Mouse (Mus musculus) heart, embryonic 15.5 days (tissue): ENCODE data around the gene Frmd6. TPM values are rescaled to one million over a fixed set of nuclear protein-coding genes. Genes with fewer than 3 reads are reported as not detected.

Experiments
- ATAC-seq: fragments of 200-750 bp; cut with Nextera tagmentation; replicated peaks from 2 replicates; pipeline ENCODE4 v1.8.0; 2017; ENCODE audit warnings: low read depth, moderate TSS enrichment; ENCODE audit not compliant: insufficient number of reproducible peaks, insufficient read depth, low FRiP score
- H3K27ac ChIP-seq: fragments of 300-500 bp; sonication (generic); 2 replicates; pipeline ENCODE4 v1.5.1; 2015; ENCODE audit warnings: mild to moderate bottlenecking, inconsistent platforms
- H3K27me3 ChIP-seq: fragments of 300-500 bp; sonication (generic); 2 replicates; pipeline ENCODE4 v1.6.1; 2015; ENCODE audit warnings: inconsistent platforms
- H3K36me3 ChIP-seq: fragments of 300-500 bp; sonication (generic); 2 replicates; pipeline ENCODE4 v1.6.1; 2015; ENCODE audit warnings: mild to moderate bottlenecking, inconsistent platforms
- H3K4me1 ChIP-seq: fragments of 300-500 bp; sonication (generic); replicated peaks from 2 replicates; pipeline ENCODE4 v1.6.1; 2015; ENCODE audit warnings: inconsistent platforms
- H3K4me2 ChIP-seq: fragments of 300-500 bp; sonication (generic); 2 replicates; pipeline ENCODE4 v1.6.1; 2015; ENCODE audit warnings: inconsistent platforms, mild to moderate bottlenecking, moderate library complexity
- H3K4me3 ChIP-seq: fragments of 300-500 bp; sonication (generic); 2 replicates; pipeline ENCODE4 v1.5.1; 2015; ENCODE audit warnings: mild to moderate bottlenecking, inconsistent platforms
- H3K9ac ChIP-seq: fragments of 300-500 bp; sonication (generic); 2 replicates; pipeline ENCODE4 v1.6.1; 2015; ENCODE audit warnings: mild to moderate bottlenecking, inconsistent platforms
- H3K9me3 ChIP-seq: fragments of 300-500 bp; sonication (generic); replicated peaks from 2 replicates; pipeline ENCODE4 v1.6.1; 2016; ENCODE audit warnings: inconsistent platforms
- WGBS: fragments of 180-500 bp; shearing (Covaris S2); methylation state at CpG from one replicate; pipeline ENCODE4 v1.1.7; 2015; ENCODE audit warnings: mixed read lengths; 5-methylcytosine and 5-hydroxymethylcytosine counted together
- polyA plus RNA-seq: library from polyadenylated mRNA; unstranded; fragments of >200 nt; fragmentation: Nextera tagmentation; extraction: Ambion mirVana; gene quantifications from 2 replicates; pipeline ENCODE4 v1.2.1, GENCODE M21; 2015

Gene Frmd6
- polyA plus RNA-seq, 1 experiment from 2014 or later: 23.0 TPM

DNA sequence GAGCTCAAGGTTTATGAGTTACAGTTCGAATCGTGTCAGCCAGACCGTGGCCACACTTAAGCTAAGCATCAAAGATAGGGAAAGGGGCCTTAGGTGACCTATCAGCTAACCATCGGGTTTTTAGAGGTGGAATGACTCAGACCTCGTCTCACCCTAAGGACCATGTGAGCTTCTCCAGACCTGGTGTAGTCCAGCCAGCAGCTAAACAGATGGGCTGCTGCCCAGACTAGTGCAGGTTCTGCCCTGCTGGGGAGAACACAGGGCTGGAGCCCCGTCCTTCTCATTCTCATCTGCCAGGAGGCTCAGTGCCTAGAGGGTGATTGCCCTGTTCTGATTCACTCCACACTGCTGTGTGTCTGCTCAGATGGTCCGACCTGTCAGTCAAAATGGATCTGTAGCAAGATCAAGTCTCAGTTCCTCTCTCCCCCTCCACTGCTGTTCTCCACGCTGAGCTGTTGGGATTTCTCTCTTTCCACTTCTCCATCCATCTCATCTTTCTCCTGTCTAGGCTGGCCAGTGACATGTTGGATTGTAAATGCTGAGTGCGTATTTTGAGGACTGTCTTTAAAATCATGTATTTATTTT is 5.8 kb downstream of the Frmd6 start:
- no peaks in the 10 kb centered on the region for H3K36me3 ChIP-seq
- peak overlapping the region; percentile 24 for H3K27ac ChIP-seq
- H3K9ac ChIP-seq: no peak overlapping the region
- no peak overlapping the region for H3K4me3 ChIP-seq
- no peaks in the 10 kb centered on the region for H3K27me3 ChIP-seq
- peaks cover 68% of the 10 kb centered on the region for H3K4me1 ChIP-seq
- WGBS: 39% methylated on average over 9 of the region's 9 CpGs
- peak; percentile 70 for ATAC-seq
- no peaks in the 10 kb centered on the region for H3K9me3 ChIP-seq
- H3K4me2 ChIP-seq: no peak overlapping the region

GRCm38 (mm10) chr12:70832216-70832998 is 7.1 kb downstream of the Frmd6 start:
- Histone ChIP-seq H3K9me3 (no peaks in the 10 kb centered on the region), H3K4me1 (peaks cover 61% of the 10 kb centered on the region)

GRCm38 (mm10) chr12:70833050-70833449 is 7.7 kb downstream of the Frmd6 start:
- Histone ChIP-seq H3K4me3 (no peak overlapping the region), H3K36me3 (no peaks in the 10 kb centered on the region), H3K9ac (no peak overlapping the region), H3K4me2 (no peak overlapping the region), H3K9me3 (no peaks in the 10 kb centered on the region), H3K4me1 (peaks cover 63% of the 10 kb centered on the region), H3K27me3 (no peaks in the 10 kb centered on the region), H3K27ac (no peak overlapping the region)
- ATAC-seq: no peak
- WGBS: 81% methylated on average over 3 of the region's 3 CpGs

More at GRCm38 (mm10) chr12:70832216-70832998, 7.1 kb downstream of the Frmd6 start:
- no peak overlapping the region for H3K9ac ChIP-seq
- 19% methylated on average over 4 of the region's 4 CpGs for WGBS
- H3K36me3 ChIP-seq: no peaks in the 10 kb centered on the region
- H3K4me3 ChIP-seq: no peak overlapping the region
- ATAC-seq: no peak
- no peaks in the 10 kb centered on the region for H3K27me3 ChIP-seq
- no peak overlapping the region for H3K4me2 ChIP-seq
- H3K27ac ChIP-seq: no peak overlapping the region

DNA sequence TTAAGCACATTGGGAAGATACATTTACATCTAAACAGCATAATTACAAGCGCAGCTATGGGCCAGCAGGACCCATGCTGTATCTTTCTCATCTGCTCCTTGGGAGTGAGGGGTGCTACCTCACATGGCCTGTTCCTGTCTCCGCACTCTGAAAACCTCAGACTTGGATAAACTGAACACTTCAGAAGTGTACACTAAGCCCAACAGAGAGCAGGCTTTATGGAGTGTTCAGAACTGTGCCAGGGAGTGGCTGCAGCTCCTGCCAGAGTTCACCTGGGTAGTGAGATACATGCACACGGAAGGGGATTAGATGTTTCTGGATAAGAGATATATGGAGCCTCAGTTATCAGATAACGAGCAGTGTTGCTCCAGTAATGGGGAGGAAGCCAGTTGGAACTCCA is 8.7 kb downstream of the Frmd6 start:
- Histone ChIP-seq H3K4me3 (no peak overlapping the region), H3K27ac (no peak overlapping the region), H3K4me2 (no peak overlapping the region), H3K9me3 (no peaks in the 10 kb centered on the region), H3K4me1 (peaks cover 61% of the 10 kb centered on the region), H3K27me3 (no peaks in the 10 kb centered on the region), H3K36me3 (no peaks in the 10 kb centered on the region), H3K9ac (no peak overlapping the region)
- 67% methylated on average over 4 of the region's 4 CpGs for WGBS
- no peak for ATAC-seq

DNA sequence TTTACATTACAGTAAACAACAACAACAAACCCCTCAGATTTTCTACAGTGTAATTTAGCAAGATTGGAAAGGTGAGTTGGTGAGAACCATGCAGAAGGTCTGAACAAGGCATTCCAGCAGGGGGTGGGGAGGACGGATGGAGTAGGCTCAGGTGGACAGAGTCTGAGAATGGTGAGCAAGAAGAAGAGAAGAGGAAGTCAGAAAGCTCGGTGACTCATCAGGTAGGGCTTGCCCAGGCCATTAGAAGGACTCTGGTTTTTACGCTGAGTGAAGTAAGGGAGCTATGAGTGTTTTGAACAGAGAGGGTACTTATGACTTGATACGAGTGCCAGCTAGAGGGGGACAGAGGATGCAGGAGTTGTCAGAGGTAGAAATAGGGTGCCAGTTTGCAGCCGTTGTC is 9.7 kb downstream of the Frmd6 start:
- Histone ChIP-seq H3K9me3 (no peaks in the 10 kb centered on the region), H3K27ac (no peak overlapping the region), H3K9ac (no peak overlapping the region), H3K4me1 (peaks cover 53% of the 10 kb centered on the region), H3K4me2 (no peak overlapping the region), H3K36me3 (no peaks in the 10 kb centered on the region), H3K27me3 (no peaks in the 10 kb centered on the region), H3K4me3 (no peak overlapping the region)
- no peak for ATAC-seq
- WGBS: 76% methylated on average over 5 of the region's 5 CpGs

- H3K4me1 ChIP-seq: peaks cover 31% of the 10 kb centered on the region
- WGBS: 55% methylated on average over 12 of the region's 12 CpGs
- H3K27ac ChIP-seq: no peak overlapping the region
- no peaks in the 10 kb centered on the region for H3K36me3 ChIP-seq
- no peaks in the 10 kb centered on the region for H3K9me3 ChIP-seq
- no peak overlapping the region for H3K9ac ChIP-seq
- no peaks in the 10 kb centered on the region for H3K27me3 ChIP-seq
- H3K4me2 ChIP-seq: no peak overlapping the region
- no peak for ATAC-seq
- H3K4me3 ChIP-seq: no peak overlapping the region
Measured at GRCm38 (mm10) chr12:70837792-70838321, 12.5 kb downstream of the Frmd6 start.

GRCm38 (mm10) chr12:70845371-70845770 is 20.1 kb downstream of the Frmd6 start:
- H3K9ac ChIP-seq: no peak overlapping the region
- H3K4me3 ChIP-seq: no peak overlapping the region
- no peaks in the 10 kb centered on the region for H3K9me3 ChIP-seq
- H3K27ac ChIP-seq: no peak overlapping the region
- no peaks in the 10 kb centered on the region for H3K27me3 ChIP-seq
- WGBS: 78% methylated on average over 2 of the region's 2 CpGs
- no peak overlapping the region for H3K4me2 ChIP-seq
- ATAC-seq: no peak
- no peaks in the 10 kb centered on the region for H3K36me3 ChIP-seq
- peaks cover 25% of the 10 kb centered on the region for H3K4me1 ChIP-seq

GRCm38 (mm10) chr12:70849024-70849423 is 23.7 kb downstream of the Frmd6 start:
- no peak for ATAC-seq

GRCm38 (mm10) chr12:70849517-70850291 is 24.4 kb downstream of the Frmd6 start:
- H3K27ac ChIP-seq: 0 out of 2 replicates have a peak overlapping the region, but pooled peaks have one; percentile 18
- H3K36me3 ChIP-seq: no peaks in the 10 kb centered on the region
- H3K4me3 ChIP-seq: no peak overlapping the region
- H3K27me3 ChIP-seq: no peaks in the 10 kb centered on the region
- no peak overlapping the region for H3K9ac ChIP-seq
- H3K4me2 ChIP-seq: no peak overlapping the region
- peaks cover 45% of the 10 kb centered on the region for H3K4me1 ChIP-seq
- H3K9me3 ChIP-seq: no peaks in the 10 kb centered on the region
- ATAC-seq: no peak
- WGBS: 71% methylated on average over 11 of the region's 11 CpGs

More at GRCm38 (mm10) chr12:70849024-70849423, 23.7 kb downstream of the Frmd6 start:
- H3K9ac ChIP-seq: no peak overlapping the region
- no peak overlapping the region for H3K4me2 ChIP-seq
- no peaks in the 10 kb centered on the region for H3K36me3 ChIP-seq
- WGBS: 86% methylated on average over 9 of the region's 9 CpGs
- H3K27me3 ChIP-seq: no peaks in the 10 kb centered on the region
- H3K4me3 ChIP-seq: no peak overlapping the region
- peaks cover 38% of the 10 kb centered on the region for H3K4me1 ChIP-seq
- no peak overlapping the region for H3K27ac ChIP-seq
- no peaks in the 10 kb centered on the region for H3K9me3 ChIP-seq

DNA sequence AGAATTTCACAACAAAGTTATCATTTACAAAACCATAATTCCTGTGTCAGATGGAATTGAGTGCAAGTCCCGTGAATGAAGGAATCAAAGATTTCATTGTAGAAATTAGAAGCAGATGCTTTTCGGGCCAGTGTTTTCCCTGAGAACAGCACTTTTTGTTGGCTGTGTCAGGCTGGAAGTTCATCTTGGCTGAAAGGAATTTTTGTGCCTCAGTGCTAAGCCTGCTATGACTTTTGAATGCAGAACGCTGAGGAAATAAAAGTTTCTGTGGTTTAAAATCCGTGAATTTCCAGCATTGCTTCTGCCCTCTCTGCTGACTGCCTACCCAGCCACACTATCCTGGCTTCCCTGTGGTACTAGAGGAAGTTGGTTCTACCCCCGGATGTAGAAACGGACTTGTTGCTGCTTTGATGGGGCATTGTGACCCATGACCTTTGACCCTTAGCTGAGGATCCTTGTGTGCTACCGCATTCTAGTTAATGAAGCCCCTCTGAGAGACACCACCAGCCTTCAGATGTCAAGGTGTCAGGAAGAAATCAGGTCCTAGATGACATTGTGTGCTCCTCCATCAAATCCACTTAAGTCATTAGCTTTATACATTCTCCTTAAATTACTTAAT is 26.1 kb downstream of the Frmd6 start:
- no peaks in the 10 kb centered on the region for H3K27me3 ChIP-seq
- peaks cover 51% of the 10 kb centered on the region for H3K4me1 ChIP-seq
- no peaks in the 10 kb centered on the region for H3K9me3 ChIP-seq
- no peak overlapping the region for H3K9ac ChIP-seq
- H3K27ac ChIP-seq: no peak overlapping the region
- no peak overlapping the region for H3K4me2 ChIP-seq
- no peak for ATAC-seq
- 63% methylated on average over 7 of the region's 7 CpGs for WGBS
- no peaks in the 10 kb centered on the region for H3K36me3 ChIP-seq
- no peak overlapping the region for H3K4me3 ChIP-seq

DNA sequence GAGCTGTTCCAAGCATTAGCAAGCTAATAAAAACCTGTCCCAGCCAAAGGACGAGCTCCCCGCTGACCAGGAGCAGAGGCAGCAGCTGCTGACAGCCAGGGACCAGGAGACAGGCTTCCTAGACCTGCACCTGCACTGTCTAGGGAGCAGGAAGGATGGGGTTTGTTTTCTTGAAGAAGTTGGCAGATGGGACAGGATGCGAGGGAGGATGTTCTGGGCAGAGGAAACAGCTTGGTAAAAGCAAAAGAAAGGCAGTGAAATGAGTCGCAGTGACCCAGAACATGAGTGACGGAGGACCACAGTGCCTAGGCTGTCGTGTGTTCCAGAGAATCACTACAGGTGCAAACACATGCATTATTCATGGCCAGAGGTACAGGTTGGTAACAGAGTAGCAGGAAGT is 27.7 kb downstream of the Frmd6 start:
- H3K4me1 ChIP-seq: peaks cover 41% of the 10 kb centered on the region

More for the DNA sequence above, 27.7 kb downstream of the Frmd6 start:
- H3K9ac ChIP-seq: no peak overlapping the region
- no peak overlapping the region for H3K4me3 ChIP-seq
- WGBS: 54% methylated on average over 6 of the region's 6 CpGs
- H3K27me3 ChIP-seq: no peaks in the 10 kb centered on the region
- peak overlapping the region; percentile 45 for H3K27ac ChIP-seq
- H3K9me3 ChIP-seq: no peaks in the 10 kb centered on the region
- 0 out of 2 replicates have a peak overlapping the region, but pooled peaks have one; percentile 3 for H3K4me2 ChIP-seq
- H3K36me3 ChIP-seq: no peaks in the 10 kb centered on the region; the same call in 1 of the 2 replicates
- no peak for ATAC-seq
